Mouse (Mus musculus) heart, postnatal 0 days (tissue): ENCODE data around the gene Sntg2.

ENCODE experiments used
- CTCF ChIP-seq: IDR thresholded peaks from 2 replicates; pipeline ENCODE4 v1.5.1; 2016; ENCODE audit warnings: antibody characterized with exemption, control low read depth, low read depth
- EP300 ChIP-seq: IDR thresholded peaks from 2 replicates; pipeline ENCODE4 v1.6.1; 2016; ENCODE audit warnings: antibody characterized with exemption, low read depth

GRCm38 (mm10) chr12:30372933-30373501 lies at the start of gene Sntg2:
- TF ChIP-seq EP300 (no peak), CTCF (peak; percentile 33)
